Mouse (Mus musculus) midbrain, postnatal 0 days (tissue): Measurements from ENCODE around the gene Ccl11. TPM values are rescaled to one million over a fixed set of nuclear protein-coding genes. Genes with fewer than 3 reads are reported as not detected.

ENCODE experiments used
- ATAC-seq: fragments of 200-750 bp; cut with Nextera tagmentation; 2 replicates; pipeline ENCODE4 v1.8.0; 2017; ENCODE audit warnings: moderate number of reproducible peaks, mild to moderate bottlenecking, moderate TSS enrichment, moderate library complexity; ENCODE audit not compliant: low FRiP score
- DNase-seq: peaks from one replicate; pipeline ENCODE4 v3.0.0-alpha.2; 2015; ENCODE audit warnings: low spot score
- H3K27ac ChIP-seq: fragments of 300-500 bp; sonication (generic); 2 replicates; pipeline ENCODE4 v1.5.1; 2014; ENCODE audit warnings: low read depth, mild to moderate bottlenecking, low read length, mixed read lengths
- H3K27me3 ChIP-seq: fragments of 300-500 bp; sonication (generic); 2 replicates; pipeline ENCODE4 v1.6.1; 2014; ENCODE audit warnings: low read length, control low read depth, mixed read lengths; ENCODE audit not compliant: insufficient read depth
- H3K36me3 ChIP-seq: fragments of 300-500 bp; sonication (generic); 2 replicates; pipeline ENCODE4 v1.6.1; 2014; ENCODE audit warnings: low read length, control low read depth, mixed read lengths; ENCODE audit not compliant: insufficient read depth
- H3K4me1 ChIP-seq: fragments of 300-500 bp; sonication (generic); 2 replicates; pipeline ENCODE4 v1.6.1; 2014; ENCODE audit warnings: mild to moderate bottlenecking, control low read depth, antibody characterized with exemption, low read length, mixed read lengths; ENCODE audit not compliant: insufficient read depth
- H3K4me2 ChIP-seq: fragments of 300-500 bp; sonication (generic); 2 replicates; pipeline ENCODE4 v1.6.1; 2014; ENCODE audit warnings: low read depth, mild to moderate bottlenecking, low read length, mixed read lengths; ENCODE audit not compliant: poor library complexity, severe bottlenecking
- H3K4me3 ChIP-seq: fragments of 300-500 bp; sonication (generic); 2 replicates; pipeline ENCODE4 v1.5.1; 2014; ENCODE audit warnings: low read depth, mild to moderate bottlenecking, low read length, moderate library complexity
- H3K9ac ChIP-seq: fragments of 300-500 bp; sonication (generic); replicated peaks from 2 replicates; pipeline ENCODE4 v1.6.1; 2014; ENCODE audit warnings: mild to moderate bottlenecking, low read length, moderate library complexity, mixed read lengths; ENCODE audit not compliant: poor library complexity, severe bottlenecking
- H3K9me3 ChIP-seq: fragments of 300-500 bp; sonication (generic); 2 replicates; pipeline ENCODE4 v1.6.1; 2016; ENCODE audit warnings: low read length, control low read depth
- CTCF ChIP-seq: IDR thresholded peaks from 2 replicates; pipeline ENCODE4 v1.5.1; 2016; ENCODE audit warnings: antibody characterized with exemption, mild to moderate bottlenecking
- WGBS: fragments of 180-500 bp; shearing (Covaris S2); extraction: QIAGEN DNeasy Blood & Tissue Kit; methylation state at CpG from one replicate; pipeline ENCODE4 v1.1.7; 2014; 5-methylcytosine and 5-hydroxymethylcytosine counted together
- polyA plus RNA-seq: library from polyadenylated mRNA; unstranded; fragments of >200 nt; fragmentation: Nextera tagmentation; extraction: Ambion mirVana; gene quantifications from 2 replicates; pipeline ENCODE4 v1.2.1, GENCODE M21; 2015
- total RNA-seq: library from RNA; depleted of rRNA; stranded (reverse); fragments of >200 nt; gene quantifications from 2 replicates; pipeline ENCODE4 v1.2.3, GENCODE M21; 2014

Gene Ccl11
- total and polyA plus RNA-seq, 2 experiments from 2014 or later: 0.14 TPM; not detected in 1

- DNase-seq (no peak), ATAC-seq (no peak)
- Histone ChIP-seq H3K4me2 (no peak overlapping the region), H3K9ac (no peak overlapping the region), H3K4me3 (no peak overlapping the region), H3K4me1 (no peaks in the 10 kb centered on the region), H3K27ac (no peak overlapping the region), H3K9me3 (no peaks in the 10 kb centered on the region), H3K36me3 (no peaks in the 10 kb centered on the region), H3K27me3 (no peaks in the 10 kb centered on the region)
- 41% methylated on average over 2 of the region's 2 CpGs for WGBS
- no peak for TF ChIP-seq CTCF
Observed at GRCm38 (mm10) chr11:82019389-82019788, 38.2 kb upstream of the Ccl11 start.

GRCm38 (mm10) chr11:82019793-82020192, 37.8 kb upstream of the Ccl11 start:
- Histone ChIP-seq H3K36me3 (no peaks in the 10 kb centered on the region), H3K4me3 (no peak overlapping the region), H3K9ac (no peak overlapping the region), H3K27ac (no peak overlapping the region), H3K4me1 (no peaks in the 10 kb centered on the region), H3K27me3 (no peaks in the 10 kb centered on the region), H3K4me2 (no peak overlapping the region), H3K9me3 (no peaks in the 10 kb centered on the region)
- ATAC-seq (no peak), DNase-seq (no peak)
- TF ChIP-seq CTCF: no peak

- no peak overlapping the region for H3K4me3 ChIP-seq
- H3K27me3 ChIP-seq: no peaks in the 10 kb centered on the region
- WGBS: 78% methylated on average over 3 of the region's 3 CpGs
- no peak overlapping the region for H3K9ac ChIP-seq
- no peaks in the 10 kb centered on the region for H3K9me3 ChIP-seq
- no peak overlapping the region for H3K27ac ChIP-seq
- DNase-seq (no peak), ATAC-seq (no peak)
- H3K36me3 ChIP-seq: no peaks in the 10 kb centered on the region
- H3K4me2 ChIP-seq: no peak overlapping the region
- TF ChIP-seq CTCF: no peak
- no peaks in the 10 kb centered on the region for H3K4me1 ChIP-seq
Observed at GRCm38 (mm10) chr11:82021406-82021805, 36.2 kb upstream of the Ccl11 start.

- WGBS: 92% methylated on average over 6 of the region's 6 CpGs
- Histone ChIP-seq H3K9ac (no peak overlapping the region), H3K4me1 (no peaks in the 10 kb centered on the region), H3K9me3 (no peaks in the 10 kb centered on the region), H3K27me3 (no peaks in the 10 kb centered on the region), H3K4me3 (no peak overlapping the region), H3K36me3 (no peaks in the 10 kb centered on the region), H3K4me2 (no peak overlapping the region), H3K27ac (no peak overlapping the region)
- DNase-seq (no peak), ATAC-seq (no peak)
- no peak for TF ChIP-seq CTCF
Observed at GRCm38 (mm10) chr11:82022504-82023056, 35.0 kb upstream of the Ccl11 start.

GRCm38 (mm10) chr11:82023769-82024168, 33.9 kb upstream of the Ccl11 start:
- Histone ChIP-seq H3K36me3 (no peaks in the 10 kb centered on the region), H3K9ac (no peak overlapping the region), H3K27ac (no peak overlapping the region), H3K4me1 (no peaks in the 10 kb centered on the region), H3K4me2 (no peak overlapping the region), H3K9me3 (no peaks in the 10 kb centered on the region), H3K27me3 (no peaks in the 10 kb centered on the region), H3K4me3 (no peak overlapping the region)
- ATAC-seq (no peak), DNase-seq (no peak)
- WGBS: 84% methylated on average over 4 of the region's 4 CpGs
- TF ChIP-seq CTCF: no peak

GRCm38 (mm10) chr11:82030171-82030570, 27.5 kb upstream of the Ccl11 start:
- H3K4me2 ChIP-seq: no peak overlapping the region
- no peaks in the 10 kb centered on the region for H3K9me3 ChIP-seq
- TF ChIP-seq CTCF: no peak
- no peak for ATAC-seq
- H3K27ac ChIP-seq: no peak overlapping the region
- 74% methylated on average over 2 of the region's 2 CpGs for WGBS
- no peaks in the 10 kb centered on the region for H3K4me1 ChIP-seq
- H3K9ac ChIP-seq: no peak overlapping the region
- DNase-seq: no peak
- no peaks in the 10 kb centered on the region for H3K27me3 ChIP-seq
- H3K4me3 ChIP-seq: no peak overlapping the region
- no peaks in the 10 kb centered on the region for H3K36me3 ChIP-seq
